Mouse (Mus musculus) R1 (cell line): ENCODE results near the gene A530032D15Rik.
"Not testable (repeated sequence)": the region's sequence is repeated elsewhere in the genome, so short reads cannot be mapped to it uniquely, and the experiment has no call there.

Experiments used
- DNase-seq: peaks from one replicate; pipeline ENCODE4 v3.0.0-alpha.2; 2018; ENCODE audit warnings: low read depth, low spot score

A530032D15Rik gene

DNA sequence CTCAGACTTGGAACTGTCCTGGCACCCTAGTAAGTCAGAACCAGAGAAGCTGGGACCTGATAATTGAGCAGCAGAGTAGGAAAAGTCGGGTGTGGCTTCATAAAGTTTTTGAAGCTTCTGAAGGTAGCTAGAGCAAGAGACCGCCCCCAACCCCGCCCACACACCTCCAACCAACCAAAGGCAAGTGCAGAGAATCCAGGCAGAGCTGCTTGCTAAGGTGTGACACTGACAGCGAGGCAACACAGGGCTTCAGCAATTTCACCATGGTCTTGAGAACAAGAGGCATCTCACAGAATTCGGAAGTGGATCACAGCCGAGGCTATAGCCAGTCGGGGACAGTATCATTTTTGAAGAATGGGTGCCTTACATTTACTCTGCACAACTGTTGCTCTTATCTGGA lies at the start of gene A530032D15Rik:
TSS of gene A530032D15Rik (minus strand) at position 101 of the 400 bp plus-strand sequence.
- DNase-seq: not testable (repeated sequence)

DNA sequence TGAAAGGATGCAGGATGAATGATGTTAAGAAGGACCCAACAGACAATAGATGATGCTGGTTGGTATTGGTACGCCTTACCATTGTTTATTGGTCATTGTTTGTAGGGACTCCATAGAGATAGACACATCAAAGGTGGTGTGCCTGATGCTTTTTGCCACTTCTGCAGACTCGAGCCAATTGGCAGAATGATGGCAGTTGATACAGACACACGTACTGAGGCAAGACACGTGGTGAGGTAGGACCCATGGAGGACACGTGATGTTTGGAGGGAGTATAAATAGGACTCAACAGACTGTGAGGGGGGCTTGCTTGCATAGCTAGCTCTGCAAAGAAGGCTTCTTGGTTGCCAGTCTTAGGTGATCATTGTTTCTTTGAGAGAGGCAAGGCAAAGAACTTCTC lies 45.5 kb upstream of the A530032D15Rik start:
- not testable (repeated sequence) for DNase-seq

DNA sequence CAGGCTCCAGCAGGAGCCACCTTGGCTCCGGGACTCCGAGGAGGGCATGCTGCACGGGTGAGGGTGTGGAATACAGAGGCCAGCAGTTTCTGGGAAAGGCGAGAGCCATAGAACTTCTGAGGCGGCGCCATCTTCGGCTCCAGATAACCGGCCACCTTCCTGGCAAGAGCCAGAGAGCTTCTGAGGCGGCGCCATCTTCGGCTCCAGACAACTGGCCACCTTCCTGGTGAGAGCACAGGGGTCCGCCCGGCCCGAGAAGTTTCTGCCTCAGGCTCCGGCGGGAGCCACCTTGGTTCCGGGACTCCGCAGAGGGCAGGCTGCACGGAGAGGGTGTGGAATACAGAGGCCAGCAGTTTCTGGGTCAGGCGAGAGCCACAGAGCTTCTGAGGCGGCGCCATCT lies 24.0 kb upstream of the A530032D15Rik start:
- DNase-seq: not testable (repeated sequence)

DNA sequence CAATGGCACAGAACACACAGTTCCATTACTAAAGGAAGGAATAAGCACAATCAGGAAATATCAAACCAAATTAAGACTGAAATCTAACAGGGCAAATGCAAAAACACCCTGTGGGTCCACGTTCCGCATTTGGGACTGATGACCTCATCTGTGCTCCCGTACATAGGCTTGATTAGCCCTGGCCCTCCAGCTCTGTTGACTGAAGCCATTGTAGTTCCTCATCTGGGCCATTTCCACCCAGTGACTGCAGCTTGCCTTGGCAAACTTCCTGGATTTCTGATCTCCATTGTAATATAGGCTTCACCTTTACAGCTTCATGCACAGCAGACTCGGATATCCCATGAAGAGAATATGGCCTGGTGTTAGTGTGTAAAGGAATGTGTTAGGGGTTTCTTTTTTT lies 12.2 kb upstream of the A530032D15Rik start:
- not testable (repeated sequence) for DNase-seq

DNA sequence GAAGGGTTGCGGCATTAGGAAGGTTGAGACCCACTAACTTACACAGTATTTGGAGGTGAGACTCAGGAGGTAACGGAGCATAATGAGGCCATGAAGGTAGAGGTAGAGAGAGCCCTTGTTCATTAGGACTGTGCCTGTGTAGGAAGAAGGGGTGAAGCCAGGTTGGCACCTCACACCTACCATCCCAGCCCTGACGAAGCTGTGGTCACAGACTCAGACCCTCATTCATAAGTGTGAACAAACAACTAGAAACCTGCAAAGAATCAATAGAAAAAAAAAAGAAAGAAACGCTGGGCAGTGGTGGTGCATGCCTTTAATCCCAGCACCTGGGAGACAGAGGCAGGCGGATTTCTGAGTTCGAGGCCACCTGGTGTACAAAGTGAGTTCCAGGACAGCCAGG lies 8.7 kb upstream of the A530032D15Rik start:
- not testable (repeated sequence) for DNase-seq

DNA sequence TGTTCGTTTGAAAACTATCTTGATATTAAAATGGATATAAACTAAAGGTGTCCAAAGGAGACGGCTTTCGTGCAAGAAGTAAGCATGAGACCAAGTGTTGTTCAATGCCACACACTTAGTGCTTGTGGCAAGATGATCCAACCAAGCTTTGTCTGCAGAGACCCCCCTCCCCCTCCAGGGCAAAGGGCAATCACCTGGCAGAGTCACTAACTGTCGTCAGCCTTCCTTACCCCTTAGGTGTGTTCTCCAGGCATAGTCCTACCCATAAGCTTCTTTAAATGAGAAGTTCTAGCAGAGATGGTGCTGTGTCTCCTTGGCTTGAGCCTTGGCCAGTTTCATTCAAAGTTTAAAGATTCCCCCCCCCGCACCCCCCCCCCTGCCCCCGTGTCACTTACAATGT lies 7.9 kb upstream of the A530032D15Rik start:
- not testable (repeated sequence) for DNase-seq

DNA sequence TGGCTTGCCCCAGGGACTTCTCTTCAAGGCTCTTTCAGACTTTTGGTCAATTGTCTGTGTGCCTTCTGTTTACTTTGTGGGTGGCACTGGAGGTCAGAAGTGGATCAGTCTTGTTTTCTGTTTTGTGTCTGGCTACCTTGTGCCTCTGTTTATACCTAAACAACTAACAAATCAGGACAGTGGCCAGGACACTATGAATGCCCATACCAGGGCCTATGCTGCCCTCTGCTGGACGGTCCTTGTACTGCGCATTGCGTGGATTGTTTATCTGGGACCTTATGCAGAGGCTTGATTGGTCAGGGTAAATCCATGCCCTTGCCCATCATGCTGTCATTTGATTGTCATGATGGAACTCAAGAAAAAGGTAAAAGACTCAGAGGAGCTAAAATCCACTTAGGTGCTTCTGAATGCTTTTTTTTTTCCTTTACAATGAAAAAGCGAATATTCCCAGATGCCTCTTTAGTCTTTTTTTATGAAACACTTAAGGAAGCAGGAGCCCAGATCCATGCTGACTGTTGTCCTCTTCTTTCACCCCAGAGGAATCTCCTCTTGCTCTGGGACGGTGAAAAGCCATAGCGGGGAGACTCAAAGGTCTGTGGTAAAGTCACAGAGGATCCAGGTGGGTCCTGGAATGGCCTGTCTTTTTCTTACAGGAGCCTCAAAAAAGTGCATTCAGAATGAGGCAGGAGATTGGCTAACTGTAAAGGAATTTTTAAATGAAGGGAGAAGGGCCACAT lies 5.2 kb upstream of the A530032D15Rik start:
- not testable (repeated sequence) for DNase-seq

DNA sequence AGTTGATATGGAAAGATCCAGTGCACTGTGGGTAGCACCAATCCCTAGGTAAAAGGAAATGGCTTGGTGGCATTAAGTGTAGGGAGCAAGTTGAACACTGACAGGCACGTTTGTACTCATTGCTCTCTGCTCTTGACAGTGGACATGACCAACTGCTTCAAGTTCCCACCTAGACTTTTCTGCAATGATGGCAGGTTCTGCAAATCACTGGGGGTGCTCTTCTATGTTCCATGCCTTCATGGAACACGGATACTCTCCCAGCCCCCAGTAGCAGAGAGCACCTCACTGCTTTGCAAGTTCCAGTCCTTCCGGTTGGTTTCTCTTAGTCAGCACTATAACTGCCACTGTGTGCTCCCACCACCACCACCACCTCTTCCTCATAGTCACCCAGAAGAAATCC lies 4.4 kb upstream of the A530032D15Rik start:
- DNase-seq: peak; percentile 4

DNA sequence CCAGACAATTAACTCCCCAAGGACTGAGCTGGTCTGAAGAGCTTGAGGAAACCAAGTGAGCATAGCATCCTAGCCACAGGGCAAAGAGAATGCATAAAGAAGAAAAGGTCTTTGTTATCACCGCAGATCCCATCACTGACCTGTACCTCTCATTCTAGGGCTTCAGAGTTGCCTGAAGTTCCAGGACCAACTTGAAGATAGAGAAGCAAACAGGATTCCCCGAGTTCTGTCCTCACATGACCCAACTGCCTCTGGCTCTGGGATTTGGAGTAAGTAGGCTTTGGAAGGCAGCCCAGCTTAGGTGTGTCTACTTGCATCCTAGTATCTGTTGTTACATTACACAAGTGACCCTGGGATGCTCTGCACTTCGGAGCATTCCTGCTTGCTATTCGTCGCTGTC lies 3.2 kb upstream of the A530032D15Rik start:
- DNase-seq: not testable (repeated sequence)

DNA sequence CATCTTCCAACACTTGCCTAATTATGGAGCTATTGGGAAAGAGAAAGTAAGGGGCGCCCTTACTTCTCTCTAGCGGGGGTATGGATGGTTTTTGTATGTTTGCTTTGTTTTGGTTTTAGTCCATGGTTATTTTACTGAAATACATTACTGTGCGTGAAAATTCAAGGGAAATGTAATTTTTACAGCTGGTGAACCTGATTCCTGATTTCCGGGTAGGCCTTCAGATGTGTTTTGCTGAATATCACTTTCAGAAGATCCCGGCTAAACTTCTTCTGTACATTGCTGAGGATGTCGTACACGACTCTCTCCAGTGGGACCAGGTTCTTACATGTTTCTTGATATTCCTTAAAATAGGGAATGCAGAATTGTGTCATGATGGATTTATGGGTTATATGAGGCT lies 2.6 kb upstream of the A530032D15Rik start:
- not testable (repeated sequence) for DNase-seq

DNA sequence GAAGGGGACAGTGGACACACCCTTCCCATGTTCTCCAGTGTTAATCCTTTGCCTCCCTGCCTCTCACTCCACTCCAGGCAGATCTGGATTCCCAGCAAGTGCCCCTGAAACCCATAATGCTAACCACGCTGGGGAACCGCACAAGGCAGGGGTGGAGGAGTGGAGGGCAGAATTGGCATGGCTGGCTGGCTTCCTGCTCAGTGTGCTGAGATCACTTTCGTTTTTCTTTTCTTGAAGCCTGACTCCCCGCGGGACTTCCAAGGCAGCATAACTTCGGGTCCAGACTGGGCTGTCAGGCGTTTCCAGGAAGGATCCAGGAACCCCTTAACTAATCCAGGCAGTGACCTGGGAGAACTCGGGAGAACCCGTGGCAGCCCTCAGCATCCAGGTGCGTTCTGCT lies 1.9 kb upstream of the A530032D15Rik start:
- DNase-seq: not testable (repeated sequence)

DNA sequence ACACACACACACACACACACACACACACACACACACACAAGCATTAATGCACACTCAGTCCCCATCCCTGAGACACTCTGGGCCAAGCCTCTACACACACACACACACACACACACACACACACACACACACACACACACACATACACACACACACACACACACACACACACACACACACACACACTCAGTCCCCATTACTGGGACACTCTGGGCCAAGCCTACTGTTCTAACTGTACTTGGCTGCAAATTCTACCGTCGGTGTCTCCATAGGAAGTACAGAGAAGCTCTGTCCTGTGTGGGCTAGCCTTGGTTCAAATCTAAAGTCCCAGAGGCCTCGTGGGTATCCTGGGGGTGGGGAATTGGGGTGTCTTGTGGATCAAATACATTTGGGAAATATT lies 1.2 kb upstream of the A530032D15Rik start:
- DNase-seq: not testable (repeated sequence)

DNA sequence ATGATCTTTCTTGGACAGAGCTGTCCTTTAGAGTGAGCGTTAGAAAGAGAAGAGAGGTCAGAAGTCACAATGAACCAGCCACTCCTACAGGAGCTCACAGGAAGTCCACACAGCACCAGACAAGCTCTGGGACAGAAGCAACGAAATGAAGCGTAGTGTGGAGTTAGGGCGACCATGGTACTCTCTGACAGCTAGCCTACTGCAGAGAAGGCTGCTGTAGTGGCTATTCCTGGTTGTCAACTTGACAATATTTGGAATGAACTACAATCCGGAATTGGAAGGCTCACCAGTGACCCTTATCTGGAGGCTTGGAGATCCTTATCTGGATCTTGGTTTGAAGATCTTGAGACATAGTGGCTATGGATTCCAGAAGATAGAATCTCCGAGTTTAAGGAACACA lies 3.6 kb downstream of the A530032D15Rik start:
- DNase-seq: not testable (repeated sequence)

DNA sequence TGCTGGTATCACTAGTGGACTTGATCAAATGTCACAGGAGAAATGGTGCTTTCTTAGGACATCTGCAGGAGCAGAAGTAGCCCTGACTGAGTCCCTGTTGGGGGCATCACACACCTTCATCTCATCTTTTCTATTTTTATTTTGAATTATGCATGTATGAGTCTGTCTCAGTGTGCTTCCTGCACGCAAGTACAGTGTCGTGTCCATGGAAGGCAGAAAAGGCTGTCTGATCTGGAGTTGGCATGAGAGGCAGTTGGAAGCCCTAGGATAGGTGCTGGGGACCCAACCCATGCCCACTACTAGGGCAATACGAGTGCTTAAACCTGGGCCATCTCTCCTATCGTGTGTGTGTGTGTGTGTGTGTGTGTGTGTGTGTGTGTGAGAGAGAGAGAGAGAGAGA lies 4.3 kb downstream of the A530032D15Rik start:
- DNase-seq: not testable (repeated sequence)

DNA sequence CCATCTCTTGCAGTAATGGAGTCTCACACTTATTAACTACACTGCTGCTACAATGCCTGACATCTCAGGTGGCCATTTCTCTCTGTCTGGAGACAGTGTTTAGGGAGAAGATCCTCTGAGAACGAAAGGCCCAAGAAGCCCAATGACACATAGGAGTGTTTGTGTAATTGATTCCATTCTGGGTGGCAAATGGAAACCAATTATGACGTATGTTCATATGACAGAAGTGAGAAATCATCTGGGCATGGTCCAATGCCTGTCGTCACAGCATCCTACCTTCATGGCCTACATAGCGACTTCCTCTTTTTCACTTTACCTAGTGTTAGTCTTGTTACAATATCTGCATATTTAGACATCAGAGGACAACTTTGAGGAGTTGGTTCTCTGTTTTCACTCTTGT lies 7.9 kb downstream of the A530032D15Rik start:
- DNase-seq: not testable (repeated sequence)

DNA sequence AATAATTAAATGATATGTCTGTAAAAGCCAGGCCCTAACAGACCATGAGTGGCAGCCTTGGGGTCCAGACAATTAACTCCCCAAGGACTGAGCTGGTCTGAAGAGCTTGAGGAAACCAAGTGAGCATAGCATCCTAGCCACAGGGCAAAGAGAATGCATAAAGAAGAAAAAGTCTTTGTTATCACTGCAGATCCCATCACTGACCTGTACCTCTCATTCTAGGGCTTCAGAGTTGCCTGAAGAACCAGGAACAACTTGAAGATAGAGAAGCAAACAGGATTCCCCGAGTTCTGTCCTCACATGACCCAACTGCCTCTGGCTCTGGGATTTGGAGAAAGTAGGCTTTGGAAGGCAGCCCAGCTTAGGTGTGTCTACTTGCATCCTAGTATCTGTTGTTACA lies 9.8 kb downstream of the A530032D15Rik start, which contains the start of gene Gm10553:
TSS of gene Gm10553 (plus strand) at position 301 of the 400 bp plus-strand sequence.
- DNase-seq: not testable (repeated sequence)

DNA sequence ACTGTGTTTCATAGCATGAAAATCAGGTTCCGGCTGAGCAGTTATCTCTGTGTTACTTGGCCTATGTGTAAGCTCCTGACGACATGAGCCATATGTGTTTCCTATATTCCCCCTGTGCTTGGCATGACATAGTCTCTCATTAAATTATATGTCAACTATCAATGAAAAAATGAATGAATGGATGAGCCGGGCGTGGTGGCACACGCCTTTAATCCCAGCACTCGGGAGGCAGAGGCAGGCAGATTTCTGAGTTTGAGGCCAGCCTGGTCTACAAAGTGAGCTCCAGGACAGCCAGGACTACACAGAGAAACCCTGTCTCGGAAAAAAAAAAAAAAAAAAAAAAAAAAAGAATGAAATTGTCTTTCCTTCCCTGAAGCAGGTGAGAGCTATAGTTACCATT lies 10.6 kb downstream of the A530032D15Rik start:
- not testable (repeated sequence) for DNase-seq

DNA sequence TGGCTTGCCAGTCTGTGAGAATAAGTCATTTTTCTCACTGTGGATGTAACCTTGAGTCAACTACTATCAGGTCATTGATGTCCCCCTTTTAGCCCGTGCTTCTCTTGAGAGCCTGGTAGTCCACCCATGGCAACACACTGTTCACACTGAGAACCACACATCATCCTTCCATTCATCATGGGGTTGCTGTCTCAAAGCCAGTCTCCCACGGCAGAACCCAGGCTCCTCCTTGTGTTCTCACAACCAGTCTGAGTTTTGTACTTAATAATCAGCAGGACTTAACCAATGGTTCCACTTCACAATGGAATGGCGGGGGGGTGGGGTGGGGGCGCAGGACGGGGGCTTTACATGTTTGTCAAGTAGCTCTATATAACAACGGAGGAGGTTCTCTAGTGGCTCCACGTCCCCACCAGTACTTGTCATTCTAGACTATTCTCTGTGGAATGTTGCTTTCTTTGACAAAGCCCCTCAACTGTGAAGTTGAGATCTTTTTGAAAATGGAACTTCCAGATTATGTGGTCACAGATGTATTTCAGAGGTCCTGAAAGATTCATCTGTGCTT lies 16.6 kb downstream of the A530032D15Rik start:
- DNase-seq: not testable (repeated sequence)

DNA sequence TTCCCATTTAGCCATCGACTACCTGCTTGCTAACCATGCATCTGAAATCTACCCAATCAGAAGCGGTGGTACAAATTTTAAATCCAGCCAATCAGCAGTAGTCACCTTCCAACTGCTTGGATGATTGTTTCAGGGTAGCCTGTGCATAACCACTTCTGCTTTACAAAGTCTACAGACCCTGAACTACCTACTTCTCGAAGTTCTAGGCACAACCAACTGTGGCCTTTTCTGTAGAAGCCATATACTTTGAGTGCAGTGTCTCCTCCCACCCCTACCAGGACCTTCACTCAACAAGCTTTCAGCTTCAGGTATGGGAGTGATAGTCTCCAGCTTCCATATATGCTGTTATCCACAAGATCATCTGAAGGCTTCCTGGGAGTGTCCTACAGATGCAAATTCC lies 17.5 kb downstream of the A530032D15Rik start:
- DNase-seq: not testable (repeated sequence)

DNA sequence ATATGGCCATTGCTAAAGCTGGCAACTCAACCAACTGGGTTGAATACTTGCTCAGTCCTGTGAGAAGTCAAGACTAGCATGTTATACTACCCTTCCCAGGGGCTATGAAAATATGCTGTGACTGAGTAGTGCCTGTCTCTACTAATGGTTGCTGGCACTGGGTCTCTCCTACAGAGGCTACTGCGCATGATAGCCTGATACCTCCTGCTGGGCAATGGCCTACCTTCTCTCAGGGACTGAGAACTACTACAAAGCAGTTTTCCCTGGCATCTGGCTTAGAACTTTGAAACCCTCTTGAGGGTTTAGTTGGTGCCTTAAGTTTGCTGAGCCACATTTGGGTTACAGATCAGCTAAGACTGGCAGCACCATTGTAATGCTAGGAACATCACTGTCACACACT lies 23.4 kb downstream of the A530032D15Rik start:
- DNase-seq: not testable (repeated sequence)

DNA sequence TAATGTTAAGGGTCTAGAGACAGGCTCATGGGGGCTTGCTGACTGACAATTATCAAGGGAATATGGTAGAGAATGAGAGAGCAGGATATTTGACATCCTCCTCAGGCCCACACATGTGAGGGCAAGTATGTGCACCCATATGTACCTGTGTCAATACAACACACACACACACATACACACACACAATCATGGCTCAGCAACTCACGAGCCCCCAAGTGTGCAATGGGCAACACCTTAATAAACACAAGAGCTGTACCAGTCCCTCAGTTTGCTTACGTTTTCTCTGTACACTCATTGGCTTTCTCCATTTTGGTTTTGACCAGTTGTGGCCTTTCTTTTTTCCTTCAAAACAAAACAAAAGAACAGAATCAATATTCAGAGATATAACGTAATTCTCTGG lies 24.9 kb downstream of the A530032D15Rik start:
- not testable (repeated sequence) for DNase-seq

DNA sequence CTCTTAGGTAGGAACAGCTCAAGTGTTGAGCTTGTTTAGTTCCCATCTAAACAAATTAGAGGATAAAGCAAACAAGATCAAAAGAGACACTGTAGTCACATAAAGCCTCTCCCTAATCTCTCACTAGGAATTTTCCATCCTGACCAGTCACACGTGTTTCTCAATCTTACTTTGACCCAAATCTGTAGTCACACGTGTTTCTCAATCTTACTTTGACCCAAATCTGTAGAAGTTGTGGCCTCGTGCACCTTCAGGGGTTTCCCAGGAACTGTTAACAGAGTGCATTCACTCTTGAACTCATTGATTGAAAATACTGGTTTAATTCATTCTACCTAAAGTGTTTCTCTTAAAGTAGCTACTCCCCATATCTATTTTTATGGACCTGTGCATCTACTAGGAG lies 36.6 kb downstream of the A530032D15Rik start:
- DNase-seq: not testable (repeated sequence)

DNA sequence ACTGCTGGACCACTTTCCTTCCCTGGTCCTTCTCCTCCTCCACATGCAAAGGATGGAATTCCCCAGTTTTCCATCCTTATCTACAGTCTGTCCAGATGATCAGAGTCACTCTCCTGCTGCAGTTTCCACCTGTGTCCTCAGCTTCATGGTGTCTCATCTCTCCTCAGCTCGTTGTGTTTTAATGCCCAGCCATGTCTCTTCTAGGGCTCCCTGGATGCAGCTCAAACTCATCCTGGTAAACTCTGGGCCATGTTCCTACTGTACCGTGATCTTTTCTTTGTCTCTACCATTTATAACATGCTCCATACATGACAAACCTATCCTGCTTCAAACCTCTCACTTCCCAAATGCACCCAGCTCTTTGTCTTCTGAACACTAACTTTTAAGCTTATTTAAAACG lies 38.0 kb downstream of the A530032D15Rik start:
- DNase-seq: not testable (repeated sequence)
